Mouse (Mus musculus) forebrain, embryonic 16.5 days (tissue): Measurements from ENCODE around the gene Slc22a18. TPM values are rescaled to one million over a fixed set of nuclear protein-coding genes. Genes with fewer than 3 reads are reported as not detected.

Experiments
- ATAC-seq: fragments of 200-750 bp; cut with Nextera tagmentation; 2 replicates; pipeline ENCODE4 v1.8.0; 2017; ENCODE audit warnings: mild to moderate bottlenecking, moderate library complexity
- H3K27ac ChIP-seq: fragments of 300-500 bp; sonication (generic); 2 replicates; pipeline ENCODE4 v1.5.1; 2014; ENCODE audit warnings: low read length, control low read depth
- H3K27me3 ChIP-seq: fragments of 300-500 bp; sonication (generic); replicated peaks from 2 replicates; pipeline ENCODE4 v1.6.1; 2014; ENCODE audit warnings: low read length; ENCODE audit not compliant: control insufficient read depth, insufficient read depth
- H3K36me3 ChIP-seq: fragments of 300-500 bp; sonication (generic); 2 replicates; pipeline ENCODE4 v1.6.1; 2014; ENCODE audit not compliant: control insufficient read depth, insufficient read depth
- H3K4me1 ChIP-seq: fragments of 300-500 bp; sonication (generic); replicated peaks from 2 replicates; pipeline ENCODE4 v1.6.1; 2014; ENCODE audit warnings: low read length; ENCODE audit not compliant: control insufficient read depth, insufficient read depth
- H3K4me2 ChIP-seq: fragments of 300-500 bp; sonication (generic); 2 replicates; pipeline ENCODE4 v1.6.1; 2014; ENCODE audit warnings: mild to moderate bottlenecking, low read length, control low read depth
- H3K4me3 ChIP-seq: fragments of 300-500 bp; sonication (generic); replicated peaks from 2 replicates; pipeline ENCODE4 v1.5.1; 2014; ENCODE audit warnings: mild to moderate bottlenecking, low read length, control low read depth
- H3K9ac ChIP-seq: fragments of 300-500 bp; sonication (generic); replicated peaks from 2 replicates; pipeline ENCODE4 v1.6.1; 2014; ENCODE audit warnings: low read depth, low read length, control low read depth
- H3K9me3 ChIP-seq: fragments of 300-500 bp; sonication (generic); 2 replicates; pipeline ENCODE4 v1.6.1; 2016; ENCODE audit warnings: low read length; ENCODE audit not compliant: control insufficient read depth
- WGBS: fragments of 180-500 bp; shearing (Covaris S2); extraction: QIAGEN DNeasy Blood & Tissue Kit; methylation state at CpG from one replicate; pipeline ENCODE4 v1.1.7; 2014; 5-methylcytosine and 5-hydroxymethylcytosine counted together
- polyA plus RNA-seq: library from polyadenylated mRNA; unstranded; fragments of >200 nt; fragmentation: Nextera tagmentation; extraction: Ambion mirVana; gene quantifications from 2 replicates; pipeline ENCODE4 v1.2.1, GENCODE M21; 2015

Slc22a18 gene
- polyA plus RNA-seq, 1 experiment from 2014 or later, result 0.54 TPM

- peaks cover 34% of the 10 kb centered on the region for H3K27me3 ChIP-seq
- H3K4me3 ChIP-seq, result no peak overlapping the region
- no peak for ATAC-seq
- H3K36me3 ChIP-seq, result no peaks in the 10 kb centered on the region
- H3K27ac ChIP-seq, result no peak overlapping the region
- peaks cover 13% of the 10 kb centered on the region for H3K4me1 ChIP-seq
- H3K4me2 ChIP-seq, result no peak overlapping the region
- 88% methylated on average over 4 of the region's 4 CpGs for WGBS
- no peak overlapping the region for H3K9ac ChIP-seq
- no peaks in the 10 kb centered on the region for H3K9me3 ChIP-seq
Observed at GRCm38 (mm10) chr7:143498584-143498983, 25.0 kb downstream of the Slc22a18 start.

GRCm38 (mm10) chr7:143500912-143501311 is 27.4 kb downstream of the Slc22a18 start:
- peaks cover 43% of the 10 kb centered on the region for H3K27me3 ChIP-seq
- no peak overlapping the region for H3K4me2 ChIP-seq
- 44% methylated on average over 2 of the region's 2 CpGs for WGBS
- H3K9me3 ChIP-seq, result no peaks in the 10 kb centered on the region
- no peak overlapping the region for H3K4me3 ChIP-seq
- no peaks in the 10 kb centered on the region for H3K36me3 ChIP-seq
- no peak for ATAC-seq
- H3K4me1 ChIP-seq, result peaks cover 13% of the 10 kb centered on the region
- H3K9ac ChIP-seq, result no peak overlapping the region
- no peak overlapping the region for H3K27ac ChIP-seq

GRCm38 (mm10) chr7:143501643-143502417 is 28.3 kb downstream of the Slc22a18 start:
- Histone ChIP-seq H3K4me2 (peak overlapping the region; percentile 83), H3K9me3 (no peaks in the 10 kb centered on the region), H3K9ac (peak overlapping the region; percentile 42), H3K27me3 (peaks cover 43% of the 10 kb centered on the region), H3K27ac (no peak overlapping the region), H3K4me3 (peak overlapping the region; percentile 48), H3K36me3 (no peaks in the 10 kb centered on the region), H3K4me1 (peaks cover 13% of the 10 kb centered on the region)
- 5% methylated on average over 55 of the region's 55 CpGs for WGBS
- no peak for ATAC-seq

- Histone ChIP-seq H3K27me3 (peaks cover 43% of the 10 kb centered on the region), H3K4me2 (peak within 1 kb of the TSS; percentile 83), H3K4me3 (peak within 1 kb of the TSS; percentile 48), H3K9ac (peak within 1 kb of the TSS; percentile 42), H3K4me1 (peaks cover 13% of the 10 kb centered on the region), H3K9me3 (no peaks in the 10 kb centered on the region), H3K27ac (no peak within 1 kb of the TSS), H3K36me3 (no peaks in the 10 kb centered on the region)
- 6% methylated on average over 51 of the region's 51 CpGs for WGBS
- ATAC-seq, result no peak
Observed at GRCm38 (mm10) chr7:143502418-143503200, 29.1 kb downstream of the Slc22a18 start, which contains the start of gene Phlda2. TSS of gene Phlda2 (minus strand) at chr7:143503150.

- ATAC-seq, result no peak
- H3K36me3 ChIP-seq, result no peaks in the 10 kb centered on the region
- no peaks in the 10 kb centered on the region for H3K9me3 ChIP-seq
Observed at GRCm38 (mm10) chr7:143503926-143504325, 30.4 kb downstream of the Slc22a18 start.

GRCm38 (mm10) chr7:143505411-143505810 is 31.9 kb downstream of the Slc22a18 start:
- WGBS, result 96% methylated on average over 2 of the region's 2 CpGs

More at GRCm38 (mm10) chr7:143503926-143504325, 30.4 kb downstream of the Slc22a18 start:
- no peak overlapping the region for H3K9ac ChIP-seq
- H3K27ac ChIP-seq, result no peak overlapping the region
- H3K4me2 ChIP-seq, result no peak overlapping the region
- H3K4me3 ChIP-seq, result no peak overlapping the region
- H3K4me1 ChIP-seq, result peaks cover 13% of the 10 kb centered on the region
- peaks cover 42% of the 10 kb centered on the region for H3K27me3 ChIP-seq
- WGBS, result 89% methylated on average over 6 of the region's 6 CpGs

GRCm38 (mm10) chr7:143505823-143506222 is 32.3 kb downstream of the Slc22a18 start:
- H3K4me3 ChIP-seq, result no peak overlapping the region
- H3K9ac ChIP-seq, result no peak overlapping the region
- H3K27ac ChIP-seq, result no peak overlapping the region
- WGBS, result 28% methylated on average over 11 of the region's 11 CpGs
- no peaks in the 10 kb centered on the region for H3K9me3 ChIP-seq
- peaks cover 13% of the 10 kb centered on the region for H3K4me1 ChIP-seq
- H3K36me3 ChIP-seq, result no peaks in the 10 kb centered on the region
- no peak overlapping the region for H3K4me2 ChIP-seq
- ATAC-seq, result no peak
- H3K27me3 ChIP-seq, result peaks cover 26% of the 10 kb centered on the region

More at GRCm38 (mm10) chr7:143505411-143505810, 31.9 kb downstream of the Slc22a18 start:
- no peak overlapping the region for H3K9ac ChIP-seq
- H3K4me2 ChIP-seq, result no peak overlapping the region
- no peak for ATAC-seq
- H3K4me3 ChIP-seq, result no peak overlapping the region
- H3K36me3 ChIP-seq, result no peaks in the 10 kb centered on the region
- no peak overlapping the region for H3K27ac ChIP-seq
- H3K4me1 ChIP-seq, result peaks cover 13% of the 10 kb centered on the region
- H3K9me3 ChIP-seq, result no peaks in the 10 kb centered on the region
- peaks cover 30% of the 10 kb centered on the region for H3K27me3 ChIP-seq

GRCm38 (mm10) chr7:143506271-143506670 is 32.7 kb downstream of the Slc22a18 start:
- Histone ChIP-seq H3K9ac (no peak overlapping the region), H3K9me3 (no peaks in the 10 kb centered on the region), H3K27me3 (peaks cover 22% of the 10 kb centered on the region), H3K4me3 (no peak overlapping the region), H3K4me1 (peaks cover 13% of the 10 kb centered on the region), H3K27ac (no peak overlapping the region), H3K36me3 (no peaks in the 10 kb centered on the region), H3K4me2 (no peak overlapping the region)
- 75% methylated on average over 7 of the region's 7 CpGs for WGBS
- no peak for ATAC-seq

GRCm38 (mm10) chr7:143506675-143507074 is 33.1 kb downstream of the Slc22a18 start:
- ATAC-seq, result no peak
- 51% methylated on average over 7 of the region's 7 CpGs for WGBS
- Histone ChIP-seq H3K36me3 (no peaks in the 10 kb centered on the region), H3K4me3 (no peak overlapping the region), H3K9ac (no peak overlapping the region), H3K4me1 (peaks cover 10% of the 10 kb centered on the region), H3K9me3 (no peaks in the 10 kb centered on the region), H3K27me3 (peaks cover 18% of the 10 kb centered on the region), H3K4me2 (no peak overlapping the region), H3K27ac (no peak overlapping the region)
